Mouse (Mus musculus): ENCODE measurements around the gene Pnp.
"Not testable (repeated sequence)": the region's sequence is repeated elsewhere in the genome, so short reads cannot be mapped to it uniquely, and the experiment has no call there.

The Pnp gene

DNA sequence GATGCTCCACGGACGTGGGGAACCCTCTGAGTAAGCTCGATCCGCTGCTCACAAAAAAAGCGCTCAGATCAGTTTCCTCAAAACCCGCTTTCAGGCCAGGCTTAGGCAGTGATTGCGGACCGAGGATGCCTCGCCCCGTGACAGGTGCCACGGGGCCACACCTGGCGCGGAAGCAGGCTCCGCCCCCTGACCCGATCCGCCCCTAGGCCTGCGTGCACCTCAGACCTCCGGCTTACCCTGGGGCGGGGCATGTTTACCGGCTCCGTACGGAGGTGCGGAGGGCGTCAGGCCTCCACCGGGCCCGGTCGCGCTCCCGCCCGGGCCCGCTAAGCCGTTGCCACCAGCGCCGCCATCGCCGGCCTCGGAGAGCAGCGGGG lies 517 bp upstream of the Pnp start:
- DNase-seq (ENCODE audit: low spot score in 2 of 2) = no peak

GRCm38 (mm10) chr14:50931493-50932020 lies 675 bp downstream of the Pnp start:
- DNase-seq (ENCODE audit: low spot score in 2 of 2) = no peak

- no peak for DNase-seq (ENCODE audit: low spot score in 2 of 2)
Observed at GRCm38 (mm10) chr14:50936649-50937048, 5.8 kb downstream of the Pnp start.

GRCm38 (mm10) chr14:50938119-50938908 lies 7.4 kb downstream of the Pnp start:
- no peak for DNase-seq (ENCODE audit: low spot score in 2 of 2)

- no peak for DNase-seq (ENCODE audit: low spot score in 2 of 2)
Observed at GRCm38 (mm10) chr14:50938940-50939339, 8.1 kb downstream of the Pnp start.

GRCm38 (mm10) chr14:50943932-50944667 lies 13.2 kb downstream of the Pnp start, which contains the start of gene Gm49342:
TSS of gene Gm49342 (plus strand) at chr14:50944517.
- peak; percentile 74 to 89 for DNase-seq (ENCODE audit: low spot score in 2 of 2)

- not testable (repeated sequence) for DNase-seq (ENCODE audit: low spot score in 2 of 2)
Observed at GRCm38 (mm10) chr14:50944668-50945033, 13.8 kb downstream of the Pnp start.

DNA sequence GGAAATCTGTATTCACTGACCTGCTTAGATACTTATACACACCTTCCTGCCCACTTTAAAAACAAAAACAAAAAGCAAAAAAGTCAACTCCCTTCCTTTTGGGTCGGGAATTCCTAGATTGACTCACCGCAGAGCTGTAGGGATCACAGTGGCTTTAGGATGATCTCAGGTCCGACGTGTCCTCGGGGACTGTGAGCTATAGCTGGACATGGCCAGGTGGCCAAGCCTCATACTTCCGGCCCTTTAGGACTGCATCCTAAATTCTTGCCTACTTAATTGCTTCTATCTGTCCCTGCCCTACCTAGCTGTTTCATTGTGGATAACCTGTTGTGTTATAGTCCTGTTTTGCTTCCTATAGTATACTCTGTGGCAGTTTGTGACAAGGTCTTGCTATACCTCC lies 14.2 kb downstream of the Pnp start:
- not testable (repeated sequence) for DNase-seq (ENCODE audit: low spot score in 2 of 2)

DNA sequence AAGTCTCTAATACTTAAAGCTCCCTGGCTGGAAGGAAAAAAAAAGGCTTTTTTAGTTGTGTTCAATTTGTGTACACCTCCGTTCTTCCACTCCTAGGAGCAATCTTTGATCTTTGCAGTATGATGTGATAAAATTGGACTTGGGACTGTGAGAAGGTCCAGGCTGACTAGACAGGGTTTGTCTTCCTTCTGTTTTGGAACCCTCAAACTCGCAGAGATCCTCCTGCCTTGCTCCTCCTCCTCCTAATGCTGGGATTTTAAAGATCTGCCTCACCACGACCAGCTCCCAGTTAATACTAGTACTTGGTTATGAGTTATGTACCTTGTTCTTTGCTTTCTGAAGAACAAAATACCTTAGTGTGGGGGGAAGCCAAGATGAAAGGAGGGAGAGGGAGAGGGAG lies 14.6 kb downstream of the Pnp start:
- not testable (repeated sequence) for DNase-seq (ENCODE audit: low spot score in 2 of 2)

- DNase-seq (ENCODE audit: low spot score in 2 of 2) = no peak
Observed at GRCm38 (mm10) chr14:50955487-50955886, 24.6 kb downstream of the Pnp start.

DNA sequence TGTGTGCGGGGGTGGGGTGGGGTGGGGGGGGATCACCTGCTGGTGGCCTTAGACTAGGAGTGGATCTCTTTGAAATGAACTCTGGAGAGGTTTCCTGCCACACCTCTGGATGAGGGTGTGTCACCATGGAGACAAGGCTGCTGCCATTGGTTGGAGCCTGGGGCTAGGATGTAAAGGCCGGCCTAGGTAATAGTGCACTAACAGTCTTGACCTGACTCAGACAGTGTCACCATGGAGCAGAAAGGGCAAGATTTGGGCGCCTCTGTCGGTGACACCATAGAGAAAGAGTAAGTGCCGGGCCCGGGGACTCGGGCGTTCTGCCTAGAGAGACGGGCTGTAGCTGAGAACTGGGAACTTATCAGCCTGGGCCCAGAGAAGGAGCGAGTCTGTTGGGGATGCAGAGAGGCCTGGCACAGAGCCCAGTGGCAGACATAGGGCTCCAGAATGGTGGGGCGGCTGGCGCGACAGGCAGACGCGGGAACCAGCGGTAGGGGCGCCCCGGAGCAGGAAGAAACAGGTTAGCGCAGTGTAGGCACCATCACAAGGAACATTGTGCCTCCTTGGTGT lies 25.1 kb downstream of the Pnp start, which contains the start of gene Pnp2:
TSS of gene Pnp2 (plus strand) at position 51 of the 567 bp plus-strand sequence.
- peak in 1 of 2 experiments; percentile 65 for DNase-seq (ENCODE audit: low spot score in 2 of 2)

DNA sequence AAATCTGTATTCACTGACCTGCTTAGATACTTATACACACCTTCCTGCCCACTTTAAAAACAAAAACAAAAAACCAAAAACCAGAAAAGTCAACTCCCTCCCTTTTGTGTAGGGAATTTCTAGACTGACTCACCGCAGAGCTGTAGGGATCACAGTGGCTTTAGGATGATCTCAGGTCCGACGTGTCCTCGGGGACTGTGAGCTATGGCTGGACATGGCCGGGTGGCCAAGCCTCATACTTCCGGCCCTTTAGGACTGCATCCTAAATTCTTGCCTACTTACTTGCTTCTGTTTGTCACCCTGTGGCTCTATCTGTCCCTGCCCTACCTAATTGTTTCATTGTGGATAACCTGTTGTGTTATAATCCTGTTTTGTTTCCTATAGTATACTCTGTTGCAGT lies 25.8 kb downstream of the Pnp start:
- DNase-seq (ENCODE audit: low spot score in 2 of 2) = not testable (repeated sequence)

GRCm38 (mm10) chr14:50957146-50957545 lies 26.3 kb downstream of the Pnp start:
- DNase-seq (ENCODE audit: low spot score in 2 of 2) = not testable (repeated sequence)

DNA sequence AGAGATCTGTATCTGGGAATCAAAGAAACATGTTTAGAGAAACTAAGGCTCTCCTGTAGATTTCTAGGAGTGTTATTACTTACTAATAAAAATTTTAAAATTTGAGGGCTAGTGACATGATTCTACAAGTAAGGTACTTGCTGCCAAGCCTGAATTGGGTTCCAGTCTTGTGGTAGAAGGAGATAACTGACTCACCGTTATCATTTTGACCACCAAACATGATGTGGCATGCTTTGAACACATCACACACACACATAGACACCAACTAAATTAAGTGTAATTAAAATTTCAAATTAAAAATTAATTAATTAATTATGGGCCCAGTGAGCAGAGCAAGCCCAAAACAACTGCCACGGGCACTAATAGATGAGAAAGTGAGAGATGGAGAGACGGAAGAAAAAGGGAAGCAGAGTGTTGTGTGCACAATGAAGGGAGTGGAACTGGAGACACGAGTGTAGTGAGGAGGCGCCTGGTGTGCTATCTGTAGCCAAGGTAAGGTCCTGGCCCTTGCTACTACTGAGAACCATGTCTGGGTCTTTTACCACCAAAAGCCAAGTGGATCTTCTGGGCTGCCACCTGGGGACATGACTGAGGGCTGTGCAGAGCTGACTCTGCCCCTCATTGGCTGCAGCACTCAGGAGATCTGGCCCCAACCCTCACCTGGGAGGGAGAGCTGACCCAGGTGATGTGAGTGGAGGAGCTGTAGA lies 27.6 kb downstream of the Pnp start:
- DNase-seq (ENCODE audit: low spot score in 2 of 2) = not testable (repeated sequence)

- DNase-seq (ENCODE audit: low spot score in 2 of 2) = no peak
Observed at GRCm38 (mm10) chr14:50968216-50968980, 37.5 kb downstream of the Pnp start.

GRCm38 (mm10) chr14:50969041-50969440 lies 38.2 kb downstream of the Pnp start:
- DNase-seq (ENCODE audit: low spot score in 2 of 2) = no peak

GRCm38 (mm10) chr14:50969558-50970544 lies 39.0 kb downstream of the Pnp start:
- DNase-seq (ENCODE audit: low spot score in 2 of 2) = peak in 1 of 2 experiments; percentile 20

DNA sequence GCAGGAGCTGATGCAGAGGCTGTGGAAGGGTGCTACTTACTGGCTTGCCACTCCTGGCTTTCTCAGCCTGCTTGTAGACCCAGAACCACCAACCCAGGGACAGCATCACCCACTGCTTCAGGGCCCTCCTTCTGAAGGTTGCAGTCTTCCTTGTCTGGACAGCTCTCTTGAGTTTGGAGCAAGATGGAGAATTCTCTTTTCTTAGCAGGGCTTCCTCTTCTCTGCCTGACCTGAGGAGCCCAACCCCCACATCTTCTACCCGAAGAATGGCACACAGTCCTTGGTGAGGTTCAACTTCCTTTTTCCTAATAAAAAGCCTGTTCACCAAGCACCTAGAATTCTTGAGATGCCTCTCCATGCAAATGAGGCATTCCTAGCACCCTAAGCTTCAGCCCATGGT lies 39.9 kb downstream of the Pnp start:
- DNase-seq (ENCODE audit: low spot score in 2 of 2) = no peak

- not testable (repeated sequence) for DNase-seq (ENCODE audit: low spot score in 2 of 2)
Observed at GRCm38 (mm10) chr14:50973054-50973453, 42.2 kb downstream of the Pnp start.

GRCm38 (mm10) chr14:50973700-50974099 lies 42.8 kb downstream of the Pnp start:
- no peak for DNase-seq (ENCODE audit: low spot score in 2 of 2)

Measured in cerebellum, postnatal 4 days (tissue).